Mouse (Mus musculus) megakaryocyte, embryonic 14.5 days (primary cell): ENCODE results near the gene Metap1.

Source experiments
- FLI1 ChIP-seq: IDR thresholded peaks from 2 replicates; pipeline ENCODE4 v1.6.1; 2012; ENCODE audit warnings: low read length, inconsistent platforms, mixed read lengths
- GATA1 ChIP-seq: IDR thresholded peaks from 3 replicates; pipeline ENCODE4 v1.6.1; 2012; ENCODE audit warnings: mixed read lengths, low read length, inconsistent platforms, borderline replicate concordance

GRCm38 (mm10) chr3:138493668-138494067, 4.4 kb upstream of the Metap1 start:
- TF ChIP-seq FLI1: no peak
- TF ChIP-seq GATA1: no peak
